Mouse (Mus musculus): ENCODE results near the gene Mab21l3.

- TF ChIP-seq CTCF (IDR thresholded peaks at IDR 0.05; ENCODE audit: control insufficient read depth, insufficient read depth, insufficient read length), result no peak
- TF ChIP-seq MAX (IDR thresholded peaks at IDR 0.05), result no peak
These were observed 63.9 kb downstream of the Mab21l3 start for GRCm38 (mm10) chr3:101784768-101785424.

All from C2C12 (cell line).